Mouse (Mus musculus) lung, postnatal 14 days (tissue): ENCODE measurements around the gene Rbm5.
A peak's percentile ranks its signal among the peaks of the same experiment; 100 is the strongest.

Source experiments
- DNase-seq: peaks from one replicate; pipeline ENCODE4 v3.0.0; 2021

The Rbm5 gene

DNA sequence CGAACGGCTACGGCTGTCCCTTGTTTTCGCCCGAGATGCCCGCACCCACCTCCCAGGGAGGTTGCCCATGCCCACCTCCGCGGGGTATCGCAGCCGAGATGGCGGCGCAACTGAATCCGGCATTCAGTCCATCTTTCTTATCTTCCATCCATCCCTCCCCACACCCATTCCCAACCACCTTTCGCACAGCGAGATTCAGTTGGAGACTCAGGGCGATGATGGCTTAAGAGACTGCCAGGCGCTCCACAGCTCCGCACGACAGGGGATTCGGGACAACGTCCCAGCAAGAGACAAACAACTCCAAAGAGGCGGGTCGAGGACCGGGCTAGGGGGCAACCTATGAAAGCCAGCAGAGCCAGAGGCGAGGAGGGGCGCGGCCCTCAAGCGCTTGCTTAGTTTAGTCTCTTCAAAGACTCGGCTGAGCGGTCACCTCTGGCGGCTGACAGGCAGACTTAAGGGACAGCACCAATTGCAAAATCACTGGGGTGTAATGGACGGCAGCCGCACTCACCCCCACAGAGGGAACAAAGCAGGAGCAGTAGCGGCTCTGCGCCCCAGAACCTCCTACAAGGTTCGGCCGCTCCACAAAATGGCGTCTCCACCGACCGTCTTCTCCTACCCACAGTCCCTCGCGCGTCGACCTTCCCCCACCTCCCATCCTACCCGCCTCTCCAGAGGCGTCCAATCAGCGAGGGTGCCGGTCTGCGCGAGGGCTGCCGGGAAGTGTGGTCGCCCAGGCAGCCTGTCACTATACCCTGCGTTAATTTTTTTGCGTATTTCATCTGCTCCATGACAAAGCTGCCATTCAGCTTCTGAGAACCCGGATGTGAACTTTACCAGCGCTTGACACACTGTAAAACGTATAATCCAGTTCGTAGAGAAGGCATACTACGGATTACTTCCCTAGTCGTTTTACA is at the start of gene Rbm5:
Gene Rbm5, minus strand, starts transcription at position 623 of the 917 bp plus-strand sequence.
- DNase-seq, result peak; percentile 92

DNA sequence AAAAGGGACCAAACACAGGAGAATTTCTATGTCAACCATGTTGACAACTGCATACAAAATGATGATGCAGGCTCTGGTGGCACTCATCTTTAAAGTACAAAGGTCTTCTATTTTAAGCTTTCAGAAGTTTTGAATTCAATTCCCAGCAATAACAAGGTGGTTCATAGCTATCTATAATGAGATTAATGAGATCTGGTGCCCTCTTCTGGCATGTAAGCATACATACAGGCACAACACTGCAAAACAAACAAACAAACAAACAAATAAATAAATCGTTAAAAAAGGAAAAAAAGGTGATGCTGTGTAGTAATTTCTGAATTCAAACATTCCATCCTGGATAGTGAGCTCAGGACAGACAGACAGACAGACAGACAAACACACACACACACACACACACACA is 41.3 kb upstream of the Rbm5 start:
- no peak for DNase-seq

- no peak for DNase-seq
Observed at GRCm38 (mm10) chr9:107810985-107811384, 40.2 kb upstream of the Rbm5 start.

DNA sequence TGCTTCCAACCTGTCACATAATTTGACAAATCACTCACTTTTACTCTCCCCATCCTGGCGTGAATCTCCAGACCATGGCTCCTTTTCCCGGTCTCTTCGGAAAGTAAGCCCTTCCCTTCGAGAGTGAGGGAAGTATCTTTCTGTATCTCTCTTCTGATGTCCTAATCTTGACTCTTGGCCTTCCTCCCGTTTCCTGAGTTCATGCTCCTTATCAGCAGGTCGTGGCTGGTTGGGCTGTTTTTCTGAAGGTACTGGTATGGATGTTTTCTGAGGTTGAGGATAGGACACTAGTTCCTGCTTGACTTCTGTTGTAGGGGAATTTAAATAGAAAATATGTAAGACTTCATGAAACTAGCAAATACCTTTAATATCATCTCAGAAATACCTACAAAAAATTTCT is 20.9 kb upstream of the Rbm5 start:
- DNase-seq, result no peak

DNA sequence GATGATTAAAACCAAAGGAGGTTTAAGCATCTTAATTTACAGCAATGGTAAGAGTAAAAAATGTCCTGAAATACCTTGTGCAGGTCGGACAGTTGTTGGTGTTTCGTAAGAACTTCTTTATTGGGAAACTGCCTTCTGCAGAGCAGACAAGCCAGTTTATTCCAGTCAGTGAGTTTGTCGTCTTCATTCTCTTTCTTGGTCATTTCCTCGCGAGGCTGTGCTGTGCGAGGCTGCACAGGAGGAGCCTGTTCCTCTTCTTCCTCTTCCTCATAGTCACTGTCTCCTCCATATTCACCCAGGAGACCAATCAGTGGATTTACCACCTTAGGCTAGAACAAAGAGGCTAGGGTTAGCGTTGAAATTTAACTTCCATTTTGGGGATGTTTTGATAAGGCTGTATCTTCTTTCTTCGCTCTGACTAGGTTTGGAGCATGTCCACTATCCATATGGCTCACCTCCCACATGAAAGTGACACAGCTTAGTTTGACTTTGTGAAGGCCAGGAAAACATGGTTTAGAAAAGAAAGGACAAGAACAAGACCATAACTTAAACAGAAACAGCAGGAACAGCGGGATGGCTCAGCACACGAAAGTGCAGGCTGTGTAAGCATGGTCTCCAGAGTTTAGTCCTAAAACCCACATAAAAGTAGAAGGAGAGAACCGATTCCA is 11.9 kb upstream of the Rbm5 start:
- DNase-seq, result no peak

- no peak for DNase-seq
Observed at GRCm38 (mm10) chr9:107776809-107777208, 6.0 kb upstream of the Rbm5 start.

- no peak for DNase-seq
Observed at GRCm38 (mm10) chr9:107774411-107774810, 3.6 kb upstream of the Rbm5 start.

DNA sequence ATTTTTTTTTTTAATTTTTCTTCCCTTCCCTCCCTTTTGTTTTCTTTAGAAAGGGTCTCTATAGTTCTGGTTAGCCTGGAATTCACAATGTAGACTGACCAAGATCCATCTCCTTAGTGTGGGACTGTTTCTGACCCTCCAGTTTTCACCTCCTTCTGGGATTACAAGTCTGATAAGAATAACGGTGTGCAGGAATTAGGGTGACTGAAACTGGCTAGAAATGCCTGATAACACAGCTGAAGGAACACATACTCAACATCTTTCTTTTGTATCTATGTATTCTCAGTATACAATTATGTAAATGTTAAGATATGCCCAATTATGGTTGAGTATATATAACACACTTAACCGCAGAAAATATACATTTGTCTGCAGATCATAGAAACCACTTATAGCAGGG is 986 bp upstream of the Rbm5 start:
- DNase-seq, result no peak

DNA sequence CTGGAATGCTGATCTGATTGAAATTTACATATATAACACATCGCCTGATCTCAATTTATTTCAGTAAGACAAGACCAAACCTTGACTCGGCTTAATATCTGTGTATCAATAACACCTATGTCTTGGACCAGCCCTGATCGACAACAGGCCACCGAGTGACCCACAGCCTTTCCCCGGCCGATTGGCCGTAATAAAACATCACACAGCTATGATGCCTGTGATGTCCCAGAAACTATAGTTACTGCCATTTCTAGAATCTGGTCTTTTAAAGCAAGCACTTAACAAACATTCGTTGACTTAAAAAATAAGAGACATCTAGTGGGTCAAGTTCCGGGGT is 791 bp downstream of the Rbm5 start:
- no peak for DNase-seq

DNA sequence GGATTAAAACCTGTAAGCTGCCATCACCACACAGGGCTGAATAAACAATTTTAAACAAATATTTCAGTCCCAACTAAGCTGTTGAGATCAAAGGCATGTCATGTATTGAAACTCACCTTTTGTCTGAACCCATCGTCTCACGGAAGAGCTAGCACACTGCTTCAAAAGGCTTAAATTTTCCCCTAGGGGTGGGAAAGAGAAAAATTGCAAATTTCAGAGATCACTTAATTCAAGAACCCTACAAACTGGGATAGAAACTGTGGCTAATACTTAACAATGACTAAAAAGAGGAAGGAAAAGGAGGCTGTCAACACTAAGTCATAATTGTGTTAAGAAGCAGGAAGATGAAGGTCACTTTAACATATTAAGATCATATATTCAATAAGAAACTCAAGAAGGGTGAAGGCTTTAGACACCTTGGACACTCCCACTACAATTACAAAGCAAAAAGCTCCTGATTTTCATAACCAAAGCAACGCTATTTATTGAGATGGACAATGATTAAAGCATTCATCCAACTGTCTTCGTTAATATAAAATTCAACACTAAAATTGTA is 1.3 kb downstream of the Rbm5 start:
- no peak for DNase-seq

DNA sequence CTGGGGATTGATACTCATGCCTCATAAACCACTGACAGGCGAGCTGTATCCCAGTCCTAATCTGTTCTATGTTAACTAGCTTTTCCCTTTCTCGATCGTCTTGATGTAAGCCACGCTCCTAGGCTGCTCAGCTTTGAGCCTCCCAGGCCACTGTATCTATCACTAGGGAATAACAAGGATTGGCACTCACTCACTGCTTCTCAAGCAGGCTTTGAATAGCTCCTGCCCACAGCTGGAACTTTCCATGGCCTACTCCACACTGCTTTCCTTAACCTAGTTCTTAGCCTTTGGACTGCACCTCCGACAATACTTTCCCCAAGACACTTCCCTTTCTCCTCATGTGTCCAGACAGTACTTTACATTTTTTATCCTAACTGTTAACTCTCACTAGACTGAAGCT is 1.9 kb downstream of the Rbm5 start:
- no peak for DNase-seq

- DNase-seq, result no peak
Observed at GRCm38 (mm10) chr9:107759593-107759992, 11.2 kb downstream of the Rbm5 start.

DNA sequence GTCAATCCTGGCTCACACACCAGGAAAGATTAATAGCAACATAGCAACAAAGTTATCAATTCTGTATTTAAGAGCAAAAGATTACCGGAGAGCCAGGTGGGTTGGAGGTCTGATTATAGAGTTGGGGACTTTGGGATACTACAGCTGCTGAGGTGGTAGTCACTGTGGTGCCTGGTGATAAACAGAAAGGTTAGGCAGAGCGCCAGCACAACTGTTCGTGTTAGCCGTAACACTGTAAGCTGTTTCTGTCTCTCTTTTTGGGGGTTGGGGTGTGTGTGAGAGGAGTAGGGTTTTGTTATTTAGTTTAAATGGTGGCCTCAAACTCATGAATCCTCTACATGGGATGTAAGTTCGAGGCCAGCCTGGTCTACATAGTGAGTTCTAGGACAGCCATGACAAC is 20.4 kb downstream of the Rbm5 start:
- DNase-seq, result no peak

GRCm38 (mm10) chr9:107748063-107748462 is 22.7 kb downstream of the Rbm5 start:
- no peak for DNase-seq

GRCm38 (mm10) chr9:107747310-107747709 is 23.5 kb downstream of the Rbm5 start:
- no peak for DNase-seq

- no peak for DNase-seq
Observed at GRCm38 (mm10) chr9:107746679-107747078, 24.1 kb downstream of the Rbm5 start.

DNA sequence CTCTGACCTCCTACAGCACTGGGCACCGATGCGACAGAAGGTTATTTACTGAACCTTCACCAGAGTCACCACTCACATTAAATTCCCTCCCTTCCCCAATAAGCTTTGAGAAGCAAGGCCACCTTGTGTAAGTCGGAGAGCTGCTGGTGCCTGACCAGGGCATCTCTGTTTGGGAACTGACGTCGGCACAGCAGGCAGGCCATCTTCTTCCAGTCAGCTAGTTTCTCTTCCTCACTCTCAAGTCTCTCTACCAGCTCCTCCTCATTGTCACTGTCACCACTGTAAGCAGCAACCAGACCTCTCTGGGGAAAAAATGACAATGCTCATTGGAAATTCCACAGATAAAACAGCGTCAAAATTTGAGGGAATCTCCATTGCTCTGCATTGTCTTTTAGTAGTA is 26.7 kb downstream of the Rbm5 start:
- no peak for DNase-seq

GRCm38 (mm10) chr9:107738841-107739202 is 32.0 kb downstream of the Rbm5 start:
- DNase-seq, result peak; percentile 41

DNA sequence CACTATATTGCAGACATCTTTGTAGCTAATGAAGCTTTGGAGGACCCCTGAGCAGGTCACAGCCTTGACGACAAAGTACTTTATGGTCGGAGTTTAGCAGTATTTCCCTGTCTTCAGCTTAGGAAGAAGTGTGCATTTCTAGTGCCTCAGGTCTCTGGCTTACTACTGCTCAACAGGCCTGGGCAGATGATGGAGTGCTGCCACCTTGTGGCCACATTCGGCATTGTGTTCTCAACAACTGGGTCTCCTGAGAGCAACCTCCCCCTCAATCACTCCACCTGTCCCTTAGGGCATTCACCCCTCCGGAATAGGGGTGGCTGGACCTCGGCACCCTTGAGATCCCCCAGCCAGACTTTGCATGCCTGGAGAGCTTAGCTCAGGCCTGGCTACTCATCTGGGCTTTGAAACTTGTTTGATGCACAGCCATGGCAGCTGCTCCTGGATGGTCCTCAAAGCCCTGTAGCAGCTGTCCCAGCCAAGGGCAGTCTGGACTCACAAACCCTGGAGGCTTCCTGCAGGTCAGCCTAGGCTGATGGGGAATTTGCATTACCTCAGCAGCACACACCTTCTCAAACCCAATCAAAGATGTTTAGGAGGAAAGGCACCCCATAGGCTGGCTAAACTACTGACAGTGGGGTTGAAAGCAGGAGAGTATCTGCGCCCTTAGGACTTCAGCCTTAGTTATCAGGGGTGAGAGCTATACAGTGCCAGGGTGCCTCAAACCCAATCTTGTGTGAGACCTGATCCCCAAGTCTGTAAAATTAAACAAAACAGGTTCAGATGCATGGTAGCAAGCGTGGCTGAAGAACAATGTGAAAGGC is 32.6 kb downstream of the Rbm5 start:
- DNase-seq, result peak; percentile 91

- DNase-seq, result no peak
Observed at GRCm38 (mm10) chr9:107736185-107736485, 34.7 kb downstream of the Rbm5 start.

DNA sequence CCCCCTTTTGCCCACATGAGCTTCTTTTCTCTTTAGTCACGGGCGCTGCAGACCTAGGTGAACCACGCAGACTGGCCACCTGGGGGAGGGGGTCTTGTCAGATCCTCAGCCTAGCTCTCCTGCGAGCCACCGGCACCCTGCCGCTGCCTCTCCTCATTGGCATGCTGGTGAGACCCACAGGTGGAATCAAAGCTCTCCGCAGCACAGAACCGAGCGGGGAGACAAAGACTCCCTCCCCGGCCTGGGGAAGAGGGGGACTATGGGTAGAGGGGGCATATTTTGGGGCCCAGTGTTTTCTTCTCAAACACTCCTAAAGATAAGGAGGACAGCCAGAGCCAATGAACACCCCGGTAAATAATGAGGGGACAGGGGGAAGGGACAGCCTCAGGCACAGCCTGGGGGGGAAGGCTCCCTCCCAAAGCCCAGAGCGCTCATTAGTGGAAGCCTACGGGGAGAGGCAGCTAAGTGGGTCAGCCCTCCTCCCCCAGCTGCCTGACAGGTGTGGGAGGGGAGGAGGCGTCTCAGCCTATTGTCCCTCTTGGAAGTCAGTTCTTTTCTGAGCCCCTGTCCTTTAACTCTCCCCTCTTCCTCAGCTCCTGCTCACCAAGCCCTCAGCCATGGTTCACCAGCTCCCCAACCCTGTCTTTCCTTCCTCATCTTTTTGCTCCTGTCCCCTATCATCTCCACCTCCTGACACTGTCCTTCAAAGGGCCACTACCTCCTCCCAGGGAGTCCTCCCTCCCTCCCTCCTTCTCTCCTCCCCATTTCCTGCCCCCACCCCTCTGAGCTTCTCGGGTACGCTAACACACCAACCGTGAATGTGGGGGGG is 35.2 kb downstream of the Rbm5 start:
- DNase-seq, result no peak

DNA sequence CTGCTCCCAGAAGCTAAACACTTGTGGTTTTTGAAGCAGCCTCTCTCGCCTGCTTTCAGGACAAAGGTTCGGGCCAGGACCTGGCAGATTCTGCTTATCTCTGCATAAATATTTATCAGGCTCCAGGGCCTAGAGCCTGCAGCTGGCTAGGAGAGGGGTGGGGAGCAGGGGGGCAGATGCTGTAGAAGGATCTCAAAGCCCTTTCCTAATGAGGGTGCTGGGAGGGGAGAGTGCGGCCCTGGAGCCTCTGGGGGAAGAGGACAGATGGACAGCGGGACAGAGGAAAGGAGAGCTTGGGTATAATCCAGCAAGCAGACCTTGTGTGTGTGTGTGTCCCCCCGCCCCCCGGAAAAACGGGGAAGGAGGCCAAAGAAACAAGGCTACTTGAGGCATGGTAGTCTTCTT is 36.2 kb downstream of the Rbm5 start:
- no peak for DNase-seq

DNA sequence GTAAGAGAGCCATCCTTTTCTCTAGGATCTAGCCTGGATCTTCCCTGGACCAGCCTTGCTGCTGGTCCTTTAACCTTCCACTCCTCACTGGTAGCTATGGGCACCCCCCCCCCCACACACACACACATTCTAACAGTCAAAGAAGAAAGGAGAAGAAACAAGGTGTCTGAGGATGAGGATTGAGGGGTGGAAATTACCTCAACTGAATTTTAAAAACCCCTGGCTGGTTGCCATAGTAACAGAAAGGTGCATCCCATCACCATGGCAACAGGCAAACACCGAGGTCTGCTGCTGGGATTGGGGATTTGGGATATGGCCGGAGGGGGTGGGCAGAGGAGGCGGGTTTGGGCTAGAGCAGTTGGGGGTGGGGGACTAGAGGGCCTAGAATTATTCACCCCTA is 41.1 kb downstream of the Rbm5 start:
- no peak for DNase-seq
